Mouse (Mus musculus): ENCODE measurements around the gene Ift43. TPM values are rescaled to one million over a fixed set of nuclear protein-coding genes. Genes with fewer than 3 reads are reported as not detected.

Gene Ift43
- 34.0 and 34.3 TPM in 2 replicates for polyA plus RNA-seq (2015; fragmentation: Nextera tagmentation; extraction: Ambion mirVana)

DNA sequence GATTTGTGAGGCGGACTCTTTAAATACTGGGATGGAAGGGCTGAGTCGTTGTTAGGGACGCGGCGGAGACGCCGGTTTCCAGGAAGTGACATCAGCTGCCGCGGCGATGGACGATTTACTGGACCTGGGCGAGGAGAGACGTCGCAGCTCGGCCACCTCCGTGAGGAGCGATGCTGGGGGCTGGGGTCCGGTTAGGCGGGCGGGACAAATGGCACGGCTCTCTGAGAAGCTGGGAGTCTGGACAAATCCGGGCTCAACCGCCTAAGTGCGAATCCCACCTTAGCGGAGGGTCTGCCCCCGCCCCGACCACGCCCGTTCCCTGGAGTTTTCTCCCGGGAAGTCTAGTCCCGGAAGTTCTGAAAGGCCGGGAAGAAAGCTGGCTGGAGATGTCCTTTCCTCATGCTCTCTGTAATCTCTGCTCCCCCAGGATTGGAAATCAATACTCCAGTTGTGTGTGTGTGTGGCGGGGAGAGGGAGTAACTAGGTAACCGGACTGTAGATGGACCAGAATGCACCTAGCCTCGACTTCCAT is at the start of gene Ift43:
Ift43 (plus strand) TSS at position 61 of the 532 bp plus-strand sequence.

DNA sequence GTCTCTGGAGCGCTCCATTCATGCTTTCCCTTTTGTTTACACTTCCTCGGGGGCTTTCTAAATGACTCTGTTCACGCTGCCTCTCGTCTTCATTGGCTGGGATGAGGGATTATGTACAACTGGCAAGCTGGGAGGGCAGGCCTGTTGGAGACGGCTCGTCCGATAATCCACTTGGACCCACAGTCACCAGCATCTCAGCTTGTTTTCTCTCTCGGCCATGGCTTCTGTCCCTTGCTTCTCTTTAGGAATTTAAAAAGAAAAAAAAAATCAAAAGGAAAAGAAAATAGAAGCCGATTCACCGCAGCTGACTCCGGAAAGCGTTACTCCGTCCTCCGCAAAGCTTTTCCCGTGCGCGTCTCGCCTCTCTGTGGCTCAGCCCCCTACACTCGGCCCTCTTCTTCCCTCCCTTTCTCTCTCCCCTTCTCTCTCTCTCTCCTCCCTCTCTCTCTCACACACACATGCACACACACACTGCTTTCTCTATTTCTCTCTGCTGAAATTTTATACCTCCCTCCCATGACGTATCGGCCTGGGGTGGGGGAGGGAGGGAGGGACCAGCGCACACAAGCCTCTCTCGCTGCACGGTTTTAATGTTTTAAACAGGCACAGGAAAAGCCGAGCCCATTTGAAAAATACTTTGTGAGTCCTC is 3.7 kb upstream of the Ift43 start, which contains the start of gene Tgfb3:
Tgfb3 (minus strand) TSS at position 489 of the 649 bp plus-strand sequence.

Other genes starting within 250 kb of the Ift43 start
- gene Tgfb3, start 3.5 kb upstream of the Ift43 start, polyA plus RNA-seq (2015; fragmentation: Nextera tagmentation; extraction: Ambion mirVana) = 5.6 and 6.1 TPM in 2 replicates
- gene Gpatch2l, start 159.3 kb downstream of the Ift43 start, polyA plus RNA-seq (2015; fragmentation: Nextera tagmentation; extraction: Ambion mirVana) = 15.6 and 17.1 TPM in 2 replicates